Mouse (Mus musculus): ENCODE measurements around the gene Poc5. TPM values are rescaled to one million over a fixed set of nuclear protein-coding genes. Genes with fewer than 3 reads are reported as not detected.

The Poc5 gene
- polyA plus RNA-seq, 1 experiment from 2014 or later, result 24.2 TPM

- 71% methylated on average over 1 of the region's 1 CpGs for WGBS
- no peaks in the 10 kb centered on the region for H3K9me3 ChIP-seq
- ATAC-seq (ENCODE audit: low FRiP score), result no peak
These were observed 74.5 kb downstream of the Poc5 start for GRCm38 (mm10) chr13:96462644-96463043.

GRCm38 (mm10) chr13:96465315-96465714 lies 77.2 kb downstream of the Poc5 start:
- no peak overlapping the region for H3K9ac ChIP-seq
- H3K9me3 ChIP-seq, result no peaks in the 10 kb centered on the region
- H3K4me2 ChIP-seq, result no peak overlapping the region
- no peak for ATAC-seq (ENCODE audit: low FRiP score)
- WGBS, result 52% methylated on average over 5 of the region's 5 CpGs
- no peak overlapping the region for H3K4me3 ChIP-seq
- H3K36me3 ChIP-seq, result no peaks in the 10 kb centered on the region
- no peaks in the 10 kb centered on the region for H3K27me3 ChIP-seq
- no peaks in the 10 kb centered on the region for H3K4me1 ChIP-seq (replicated peaks)
- H3K27ac ChIP-seq, result no peak overlapping the region

More at GRCm38 (mm10) chr13:96462644-96463043, 74.5 kb downstream of the Poc5 start:
- Histone ChIP-seq H3K27me3 (no peaks in the 10 kb centered on the region), H3K4me2 (no peak overlapping the region), H3K36me3 (no peaks in the 10 kb centered on the region), H3K27ac (no peak overlapping the region), H3K4me1 (replicated peaks) (no peaks in the 10 kb centered on the region), H3K4me3 (no peak overlapping the region), H3K9ac (no peak overlapping the region)

Small RNAs within 50 kb of the gene (microRNA-seq; reads per million reads assigned to microRNA genes)
- gene Gm25213, result not detected

Other genes starting within 250 kb of the Poc5 start
- gene Ankdd1b, start 82.9 kb downstream of the Poc5 start, polyA plus RNA-seq (2015; fragmentation: Nextera tagmentation; extraction: Ambion mirVana), result 0.09 and 0.30 TPM in 2 replicates
- not detected in 2 replicates for gene Gm17622, start 102.4 kb downstream of the Poc5 start, polyA plus RNA-seq (2015; fragmentation: Nextera tagmentation; extraction: Ambion mirVana)
- gene Polk, start 154.3 kb downstream of the Poc5 start, polyA plus RNA-seq (2015; fragmentation: Nextera tagmentation; extraction: Ambion mirVana), result 5.4 and 5.7 TPM in 2 replicates
- 8.0 and 8.8 TPM in 2 replicates for gene Col4a3bp, start 154.3 kb downstream of the Poc5 start, polyA plus RNA-seq (2015; fragmentation: Nextera tagmentation; extraction: Ambion mirVana)